Mouse (Mus musculus) lung, postnatal 36 days (tissue): ENCODE data around the gene Fam171a1.

Experiments
- DNase-seq: peaks from one replicate; pipeline ENCODE4 v3.0.0; 2022; ENCODE audit warnings: mixed read lengths

The Fam171a1 gene

GRCm38 (mm10) chr2:3139065-3139464 lies 25.0 kb downstream of the Fam171a1 start:
- peak; percentile 70 for DNase-seq

- no peak for DNase-seq
These were observed 25.6 kb downstream of the Fam171a1 start for GRCm38 (mm10) chr2:3139578-3139977.

- no peak for DNase-seq
These were observed 26.6 kb downstream of the Fam171a1 start for GRCm38 (mm10) chr2:3140585-3140984.

GRCm38 (mm10) chr2:3141804-3142203 lies 27.8 kb downstream of the Fam171a1 start:
- DNase-seq = no peak

- no peak for DNase-seq
These were observed 30.3 kb downstream of the Fam171a1 start for GRCm38 (mm10) chr2:3144291-3144690.

- DNase-seq = no peak
These were observed 33.6 kb downstream of the Fam171a1 start for GRCm38 (mm10) chr2:3147550-3148157.

- DNase-seq = no peak
These were observed 34.7 kb downstream of the Fam171a1 start for GRCm38 (mm10) chr2:3148731-3149130.

GRCm38 (mm10) chr2:3150324-3150723 lies 36.3 kb downstream of the Fam171a1 start:
- DNase-seq = no peak

GRCm38 (mm10) chr2:3151336-3151735 lies 37.3 kb downstream of the Fam171a1 start:
- peak; percentile 63 for DNase-seq

GRCm38 (mm10) chr2:3154091-3154665 lies 40.2 kb downstream of the Fam171a1 start:
- no peak for DNase-seq

GRCm38 (mm10) chr2:3154986-3155385 lies 41.0 kb downstream of the Fam171a1 start:
- peak; percentile 65 for DNase-seq

GRCm38 (mm10) chr2:3157030-3157429 lies 43.0 kb downstream of the Fam171a1 start:
- DNase-seq = no peak

- no peak for DNase-seq
These were observed 43.8 kb downstream of the Fam171a1 start for GRCm38 (mm10) chr2:3157661-3158344.

GRCm38 (mm10) chr2:3158682-3159412 lies 44.8 kb downstream of the Fam171a1 start:
- DNase-seq = peak; percentile 61

- no peak for DNase-seq
These were observed 47.6 kb downstream of the Fam171a1 start for GRCm38 (mm10) chr2:3161578-3161977.

- DNase-seq = no peak
These were observed 49.6 kb downstream of the Fam171a1 start for GRCm38 (mm10) chr2:3163501-3164076.

GRCm38 (mm10) chr2:3165037-3165600 lies 51.1 kb downstream of the Fam171a1 start:
- no peak for DNase-seq

- DNase-seq = peak; percentile 60
These were observed 52.0 kb downstream of the Fam171a1 start for GRCm38 (mm10) chr2:3165890-3166605.

- no peak for DNase-seq
These were observed 54.8 kb downstream of the Fam171a1 start for GRCm38 (mm10) chr2:3168719-3169402.

GRCm38 (mm10) chr2:3169403-3169747 lies 55.4 kb downstream of the Fam171a1 start:
- no peak for DNase-seq

- no peak for DNase-seq
These were observed 57.8 kb downstream of the Fam171a1 start for GRCm38 (mm10) chr2:3171774-3172173.

- DNase-seq = no peak
These were observed 58.6 kb downstream of the Fam171a1 start for GRCm38 (mm10) chr2:3172656-3173055.
